Mouse (Mus musculus): Measurements from ENCODE around the gene Gm5129.
"Not testable (repeated sequence)": the region's sequence is repeated elsewhere in the genome, so short reads cannot be mapped to it uniquely, and the experiment has no call there.

Gene Gm5129

DNA sequence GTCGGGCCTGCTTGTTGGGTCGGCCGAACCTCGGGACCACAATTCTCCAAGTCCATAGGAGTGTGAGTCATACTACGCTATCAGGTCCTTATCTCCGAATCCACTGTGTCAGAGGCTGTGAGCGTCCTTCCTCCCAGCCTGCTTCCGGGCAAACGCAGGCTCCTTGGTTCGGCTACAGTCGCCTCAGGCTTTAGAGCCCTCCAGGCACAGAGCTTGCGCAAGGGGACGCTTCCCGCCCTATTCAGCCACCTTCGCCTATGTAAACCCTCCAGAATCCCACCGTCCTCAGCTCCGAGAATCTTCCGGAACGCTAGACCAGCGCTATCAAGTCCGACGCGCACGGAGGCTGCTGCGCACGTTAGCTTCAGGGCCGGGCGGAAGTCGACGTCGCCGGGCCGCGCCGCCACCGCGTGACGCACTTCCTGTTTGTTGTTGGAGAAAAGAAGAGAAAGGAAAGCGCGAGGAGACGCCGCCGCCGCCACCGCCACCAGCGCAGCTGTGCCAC is at the start of gene Gm5129, which contains the start of gene Dnajb6:
Gene Gm5129 (minus strand): TSS at position 380 of the 505 bp plus-strand sequence.
Gene Dnajb6 (plus strand): TSS at position 132 of the 505 bp plus-strand sequence.
- in situ Hi-C loops (cut with MboI, MseI), result no loop called here

DNA sequence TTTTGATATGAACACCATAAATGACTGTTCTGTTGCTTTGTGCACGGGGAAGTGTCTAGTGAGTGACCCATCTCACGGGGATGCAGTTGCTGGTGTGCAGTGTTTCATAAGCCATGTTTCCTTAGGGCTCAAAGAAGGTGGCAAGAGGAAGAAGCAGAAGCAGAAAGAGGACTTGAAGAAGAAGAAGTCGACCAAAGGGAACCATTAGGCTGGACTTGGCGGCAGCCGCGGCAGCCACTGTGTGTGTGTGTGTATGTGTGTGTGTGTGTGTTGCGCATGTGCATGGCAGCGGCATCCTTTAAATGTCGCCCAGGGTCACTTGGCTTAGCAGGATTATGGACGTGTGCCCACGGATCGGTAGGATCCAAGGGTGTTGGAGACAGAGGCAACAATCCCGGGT is 49.2 kb upstream of the Gm5129 start:
- in situ Hi-C loops (cut with MboI, MseI), result not testable (repeated sequence)

DNA sequence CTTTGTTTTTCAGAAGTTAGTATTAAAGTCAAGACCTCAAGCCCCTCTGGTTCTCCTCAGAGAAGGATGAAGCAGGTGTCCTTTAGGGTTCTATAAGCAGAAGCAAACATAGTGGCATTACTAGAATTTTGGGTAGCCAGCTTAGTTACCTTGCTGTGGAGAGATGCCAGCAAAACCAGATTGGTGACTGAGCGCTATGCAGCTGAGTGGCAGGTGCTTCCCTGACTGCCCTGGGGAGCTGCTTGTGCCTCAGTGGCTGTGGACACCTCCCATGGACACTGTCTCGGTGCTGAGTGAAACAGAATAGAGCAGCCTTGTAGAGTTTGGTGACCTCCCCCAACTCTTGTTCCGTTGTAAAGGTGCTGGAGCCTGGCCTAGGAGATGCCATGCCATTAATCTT is 46.5 kb upstream of the Gm5129 start:
- in situ Hi-C loops (cut with MboI, MseI), result no loop called here

GRCm38 (mm10) chr5:29779733-29780132 is 44.0 kb upstream of the Gm5129 start:
- in situ Hi-C loops (cut with MboI, MseI), result not testable (repeated sequence)

GRCm38 (mm10) chr5:29778029-29778428 is 42.3 kb upstream of the Gm5129 start:
- in situ Hi-C loops (cut with MboI, MseI), result no loop called here

GRCm38 (mm10) chr5:29775437-29775836 is 39.7 kb upstream of the Gm5129 start:
- in situ Hi-C loops (cut with MboI, MseI), result no loop called here

DNA sequence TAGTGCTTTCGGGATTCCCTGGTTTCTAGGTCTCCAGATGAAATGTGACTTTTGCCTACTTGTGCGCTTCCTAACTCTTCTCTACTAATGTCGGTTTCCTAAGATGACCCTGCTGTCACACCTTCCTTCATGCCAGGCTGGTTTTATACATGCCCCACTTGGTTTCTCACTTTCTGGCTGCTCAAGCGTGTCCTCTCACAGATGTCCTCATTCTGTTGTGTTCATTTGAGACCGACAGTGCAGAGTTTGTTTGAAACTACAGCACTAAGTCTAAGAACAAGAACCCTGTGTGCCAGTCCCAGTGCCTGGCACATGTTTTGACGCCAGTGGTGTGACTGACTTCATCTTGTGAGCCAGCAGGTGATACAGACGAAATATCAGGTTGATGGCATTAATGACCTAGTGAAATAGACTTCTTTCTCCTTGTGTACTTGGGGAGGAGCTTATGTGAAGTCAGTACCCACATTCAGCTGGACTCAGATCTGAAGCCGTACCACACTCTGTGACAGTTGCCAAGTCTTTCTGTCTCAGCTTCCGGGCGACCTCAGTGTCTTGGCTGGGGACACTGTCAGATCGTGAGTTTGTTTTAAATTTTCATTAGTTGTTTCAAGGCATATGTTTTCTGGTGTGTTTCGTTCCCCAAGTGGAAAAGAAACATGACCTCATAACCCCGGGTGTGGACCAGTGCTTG is 37.9 kb upstream of the Gm5129 start:
- in situ Hi-C loops (cut with MboI, MseI), result no loop called here

DNA sequence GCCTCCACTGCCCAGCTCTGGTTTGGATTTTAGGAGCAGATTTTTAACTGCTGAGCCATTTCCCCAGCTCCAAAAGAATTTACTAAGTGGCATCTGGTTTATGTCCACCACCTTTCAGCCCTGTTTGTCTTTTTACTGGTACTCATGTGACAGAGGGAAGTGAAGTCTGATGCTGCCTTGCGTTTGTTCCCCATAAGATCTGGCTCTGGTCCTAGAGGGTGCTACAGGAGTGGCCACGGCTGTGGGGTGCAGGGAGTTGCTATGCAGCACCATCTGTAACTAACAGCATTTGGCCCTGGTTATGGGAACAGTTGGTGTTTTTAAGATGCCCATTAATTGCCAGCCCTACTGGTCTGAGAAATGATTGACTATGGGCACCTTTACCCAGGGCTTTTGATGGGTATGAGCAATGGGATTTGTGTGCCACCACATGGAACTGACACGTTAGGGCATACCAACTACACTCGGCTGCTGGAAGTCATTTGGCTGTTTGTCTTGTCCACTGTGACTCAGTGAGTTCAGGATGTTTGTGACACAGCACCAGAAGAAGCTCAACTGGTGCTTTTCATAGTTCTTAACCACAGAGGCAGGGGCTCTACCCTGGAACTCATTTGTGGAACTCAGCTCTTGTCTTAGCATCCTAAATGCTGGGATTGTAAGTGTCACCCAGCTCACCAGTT is 37.1 kb upstream of the Gm5129 start:
- in situ Hi-C loops (cut with MboI, MseI), result no loop called here

DNA sequence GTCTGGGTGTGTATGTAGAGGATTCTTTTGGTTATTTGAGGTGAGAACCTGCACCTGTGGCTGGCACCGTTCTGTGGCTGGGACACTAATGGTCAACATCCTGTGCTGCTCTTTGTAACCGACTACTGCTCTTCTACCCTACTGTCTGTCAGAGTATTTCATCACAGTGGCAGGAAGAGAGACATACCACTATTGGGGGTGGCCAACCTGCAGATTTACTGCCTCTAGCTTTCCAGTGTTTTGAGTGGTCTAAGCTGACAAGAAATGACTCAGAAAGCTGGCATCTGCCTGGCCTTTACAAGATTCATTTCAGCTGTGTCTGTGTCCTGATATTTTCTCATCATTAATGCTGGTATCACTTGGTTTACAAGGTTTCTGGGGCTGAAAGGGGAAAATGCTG is 36.3 kb upstream of the Gm5129 start:
- in situ Hi-C loops (cut with MboI, MseI), result no loop called here

GRCm38 (mm10) chr5:29770935-29771334 is 35.2 kb upstream of the Gm5129 start:
- in situ Hi-C loops (cut with MboI, MseI), result no loop called here

DNA sequence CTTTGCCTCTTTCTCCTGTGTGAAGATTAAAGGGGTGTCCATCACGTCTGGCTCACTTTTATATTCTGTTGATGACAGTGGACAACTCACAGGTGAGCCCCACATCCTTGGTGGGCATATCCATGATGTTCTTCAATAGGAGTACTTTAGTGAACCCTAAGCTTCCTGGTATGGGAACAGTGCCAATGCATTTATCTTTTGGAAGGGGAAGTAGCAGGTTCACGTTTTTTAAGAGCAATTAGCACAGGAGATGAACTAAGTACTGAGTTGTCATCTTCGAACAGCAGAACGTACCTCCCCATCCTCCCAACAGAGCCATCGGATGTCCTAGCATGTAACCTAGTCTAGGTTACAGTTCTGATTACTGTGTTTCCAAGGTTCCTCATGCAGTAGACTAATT is 23.6 kb upstream of the Gm5129 start:
- in situ Hi-C loops (cut with MboI, MseI), result no loop called here

DNA sequence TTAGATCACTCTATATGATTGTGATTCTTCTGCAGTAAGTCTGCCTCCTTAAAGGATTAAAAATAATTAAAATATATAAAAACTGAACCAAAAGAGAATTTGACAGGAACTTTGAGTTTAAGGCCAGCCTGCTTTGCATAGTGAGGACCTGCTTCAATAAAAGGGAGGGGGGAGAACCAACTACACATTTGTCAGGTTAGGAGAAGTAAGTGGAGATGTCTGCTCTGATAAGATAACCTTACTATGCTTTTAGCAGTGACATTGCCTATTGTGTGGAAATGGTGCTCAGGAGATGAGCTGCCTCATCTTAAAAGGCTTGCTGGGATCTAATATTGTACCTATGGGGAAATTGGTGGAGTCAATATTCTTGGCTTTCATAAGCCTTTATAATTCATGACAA is 17.2 kb upstream of the Gm5129 start:
- in situ Hi-C loops (cut with MboI, MseI), result no loop called here

GRCm38 (mm10) chr5:29751306-29751705 is 15.6 kb upstream of the Gm5129 start:
- in situ Hi-C loops (cut with MboI, MseI), result no loop called here

DNA sequence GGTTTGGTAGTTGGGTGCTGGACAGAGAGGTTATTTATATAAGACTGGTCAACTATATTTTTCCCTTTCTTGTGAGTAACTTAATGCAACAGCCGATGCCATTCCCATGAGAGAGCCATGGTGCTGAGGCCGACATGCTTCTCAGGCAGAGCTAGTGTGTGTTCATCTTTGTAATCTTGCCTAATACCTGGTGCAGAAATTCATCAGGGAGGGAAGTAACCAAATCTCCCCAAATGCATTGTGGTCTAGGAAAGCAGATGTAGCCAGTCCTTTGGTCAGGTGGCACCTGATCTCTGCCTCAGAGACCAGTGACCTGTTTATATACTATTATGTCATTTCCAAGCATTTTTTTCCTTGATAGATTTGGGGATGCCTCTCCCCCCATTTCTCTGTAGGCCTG is 11.9 kb upstream of the Gm5129 start:
- in situ Hi-C loops (cut with MboI, MseI), result no loop called here

DNA sequence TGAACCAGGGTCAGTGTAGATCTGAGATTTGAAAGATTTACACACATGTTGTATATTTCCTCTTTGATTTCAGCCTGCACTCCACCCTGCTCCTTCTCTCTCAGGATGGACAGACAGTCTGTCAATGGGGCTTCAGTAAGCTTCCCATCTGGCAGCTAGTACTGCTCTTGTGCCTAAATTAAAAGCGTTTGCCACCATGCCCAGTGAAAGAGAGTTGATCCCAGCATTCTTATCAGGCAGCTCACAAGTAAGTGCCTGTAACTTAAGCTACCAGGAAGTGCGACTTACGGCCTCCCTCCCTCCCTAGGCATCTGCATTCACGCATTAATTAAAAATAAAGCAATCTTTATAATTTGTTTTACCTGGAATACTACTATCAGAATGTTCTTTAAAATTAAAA is 5.4 kb upstream of the Gm5129 start:
- in situ Hi-C loops (cut with MboI, MseI), result no loop called here

- in situ Hi-C loops (cut with MboI, MseI), result no loop called here
Measured at GRCm38 (mm10) chr5:29740651-29741050, 4.9 kb upstream of the Gm5129 start.

- in situ Hi-C loops (cut with MboI, MseI), result no loop called here
Measured at GRCm38 (mm10) chr5:29738076-29738475, 2.3 kb upstream of the Gm5129 start.

GRCm38 (mm10) chr5:29737471-29737870 is 1.7 kb upstream of the Gm5129 start:
- in situ Hi-C loops (cut with MboI, MseI), result no loop called here

DNA sequence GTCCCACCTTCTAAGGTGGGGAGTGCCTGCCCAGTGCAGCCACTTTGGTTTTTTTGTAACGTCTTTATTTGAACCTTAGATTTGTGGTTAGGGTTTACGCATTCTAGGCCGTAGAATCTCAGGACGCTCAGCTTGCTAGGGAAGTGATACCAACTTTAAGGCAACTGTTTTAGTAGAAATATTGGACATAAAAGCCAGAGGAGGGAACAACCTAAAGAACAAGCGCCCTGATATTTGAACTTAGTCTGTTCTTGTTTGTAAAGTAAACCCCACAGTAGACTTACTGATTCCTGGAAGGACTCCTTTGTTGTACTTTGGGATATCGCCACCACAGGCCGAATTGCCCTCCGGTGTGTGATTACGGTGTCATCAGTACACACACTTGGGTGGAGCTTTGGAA is 1.2 kb upstream of the Gm5129 start:
- in situ Hi-C loops (cut with MboI, MseI), result no loop called here

GRCm38 (mm10) chr5:29736073-29736900 is 551 bp upstream of the Gm5129 start:
- in situ Hi-C loops (cut with MboI, MseI), result no loop called here

DNA sequence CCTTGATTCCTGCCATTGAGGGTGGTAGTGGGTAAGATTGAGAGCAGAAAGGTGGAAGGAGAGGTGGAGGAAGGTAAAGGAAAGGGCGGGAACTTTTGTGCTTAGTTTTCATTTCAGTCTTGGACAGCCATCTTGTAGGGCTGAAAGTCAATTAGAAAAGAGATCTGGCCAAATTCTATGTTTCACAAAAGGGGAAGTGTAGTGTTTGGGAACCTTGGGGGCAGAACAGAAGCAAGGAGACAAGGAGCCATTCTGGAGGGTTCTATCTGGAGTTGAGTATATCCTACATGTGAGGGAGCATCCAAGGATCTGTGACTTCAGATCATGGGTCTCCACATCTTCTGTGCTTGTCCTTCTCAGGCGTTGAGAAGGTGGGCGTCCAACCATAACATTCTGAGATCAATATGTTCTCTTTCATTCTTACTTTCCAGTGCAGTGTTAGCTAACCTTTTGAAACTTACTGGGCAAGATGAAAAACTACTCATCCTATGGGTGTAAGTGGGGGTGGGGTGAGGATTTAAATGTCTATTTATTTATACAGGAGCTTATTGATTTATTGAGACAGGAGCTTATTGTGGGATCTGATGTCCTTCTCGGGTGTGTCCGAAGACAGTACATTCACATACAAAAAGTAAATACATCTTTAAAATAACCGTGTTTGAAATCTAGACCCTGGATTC is 765 bp downstream of the Gm5129 start:
- in situ Hi-C loops (cut with MboI, MseI), result no loop called here

- in situ Hi-C loops (cut with MboI, MseI), result not testable (repeated sequence)
Measured at GRCm38 (mm10) chr5:29726070-29726469, 9.7 kb downstream of the Gm5129 start.

Measured in T-helper 1 cell (primary cell).